Mouse (Mus musculus): ENCODE results near the gene Lemd1.

Lemd1 gene

DNA sequence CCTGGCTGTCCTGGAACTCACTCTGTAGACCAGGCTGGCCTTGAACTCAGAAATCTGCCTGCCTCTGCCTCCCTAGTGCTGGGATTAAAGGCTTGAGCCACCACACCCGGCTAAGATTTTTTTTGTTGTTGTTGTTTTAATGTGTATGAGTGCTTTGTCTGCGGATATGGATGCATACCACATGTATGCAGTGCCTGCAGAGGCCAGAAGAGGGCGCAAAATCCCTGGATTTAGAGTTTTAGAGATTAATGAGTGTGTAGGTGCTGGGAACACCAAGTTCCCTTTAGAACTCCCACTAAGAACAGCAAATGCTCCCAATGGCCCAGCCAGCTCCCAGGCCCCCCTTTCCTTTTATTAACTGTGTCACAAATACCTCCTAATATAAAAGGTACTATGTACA lies 25.4 kb upstream of the Lemd1 start:
- DNase-seq, result peak; percentile 40

DNA sequence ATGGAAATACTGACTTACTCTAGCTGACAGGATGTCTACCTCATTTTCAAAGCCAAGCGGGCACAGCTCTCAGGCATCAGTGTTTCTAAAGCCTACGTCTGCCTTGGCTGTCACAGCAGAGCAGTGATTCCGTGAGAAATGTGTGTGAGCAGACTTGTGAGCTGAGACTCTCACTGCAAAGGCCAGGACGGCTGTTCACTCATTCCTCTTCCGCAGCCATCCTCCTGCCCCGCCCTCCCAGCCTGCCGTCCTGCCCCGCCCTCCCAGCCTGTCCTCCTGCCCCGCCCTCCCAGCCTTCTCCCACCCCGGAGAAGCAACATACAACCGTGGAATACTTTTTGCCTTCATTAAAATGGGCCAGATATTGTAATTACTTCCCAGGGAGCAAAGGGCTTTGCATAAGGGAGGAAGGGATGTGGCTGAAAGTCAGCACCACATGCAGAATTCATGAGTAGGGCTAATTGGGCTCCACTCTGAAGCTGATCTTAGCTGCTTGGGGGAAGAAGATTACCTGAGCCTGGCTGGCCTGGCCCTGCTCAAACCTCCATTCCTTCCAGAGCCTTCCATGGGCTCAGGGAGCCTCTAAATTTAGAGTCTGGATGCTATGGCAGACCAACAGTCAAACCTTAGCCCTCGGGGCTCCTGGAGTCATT lies 23.0 kb upstream of the Lemd1 start:
- DNase-seq, result peak; percentile 57

DNA sequence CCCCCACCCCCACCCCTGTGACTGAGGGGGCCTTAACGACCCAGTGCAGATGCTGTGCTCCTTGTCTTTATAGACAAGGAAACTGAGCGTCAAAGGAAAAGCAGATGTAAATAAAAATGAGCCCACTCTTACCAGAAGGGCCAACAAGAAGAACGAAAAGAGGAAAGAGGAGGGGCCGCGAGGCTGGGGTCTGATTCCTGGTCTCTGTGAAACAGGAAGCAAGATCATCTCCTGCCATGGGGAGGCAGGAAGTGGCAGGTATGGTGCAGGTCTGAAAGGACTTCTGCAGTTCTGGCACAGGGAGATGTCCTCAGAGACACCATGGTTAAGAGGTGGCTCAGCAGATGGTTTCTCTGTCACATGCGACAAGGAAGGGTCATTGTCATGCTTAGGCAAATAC lies 20.5 kb upstream of the Lemd1 start:
- DNase-seq, result no peak

DNA sequence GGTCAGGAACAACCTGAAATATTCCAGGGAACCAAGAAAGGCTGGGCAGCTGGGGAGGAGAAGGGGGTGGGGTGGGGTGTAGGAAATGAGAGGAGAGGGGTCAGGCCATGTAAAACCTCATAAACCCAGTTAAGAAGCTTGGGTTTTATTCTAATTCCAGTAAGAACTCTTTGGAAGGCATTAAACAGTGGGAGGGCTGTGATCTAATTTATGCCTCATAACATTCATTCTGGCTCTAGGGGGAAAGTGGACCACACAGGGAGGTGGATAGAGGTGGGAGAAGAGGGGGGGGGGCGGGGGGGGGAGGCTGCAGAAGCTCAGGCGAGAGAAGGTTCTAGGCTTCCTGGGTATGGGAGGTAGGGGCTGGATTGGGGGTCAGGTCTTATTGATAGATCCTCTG lies 19.6 kb upstream of the Lemd1 start:
- DNase-seq, result no peak

DNA sequence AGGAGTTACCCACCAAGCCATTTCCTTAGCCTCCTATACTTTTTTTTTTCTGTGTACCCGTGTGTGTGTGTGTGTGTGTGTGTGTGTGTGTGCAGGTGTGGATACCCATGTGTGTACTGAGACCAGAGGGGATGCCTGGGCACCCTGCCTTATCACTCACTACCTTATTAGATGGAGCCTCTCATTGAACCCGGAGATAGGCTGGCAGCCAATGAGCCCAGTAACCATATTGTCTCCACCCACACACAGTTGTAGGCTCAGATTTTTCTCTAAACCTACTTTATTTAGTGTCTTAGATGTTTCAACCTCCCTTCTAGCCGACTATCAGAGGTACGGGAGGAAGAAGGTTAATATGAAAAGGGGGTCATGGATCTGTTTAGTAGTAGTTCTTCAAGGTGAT lies 4.9 kb upstream of the Lemd1 start:
- no peak for DNase-seq

DNA sequence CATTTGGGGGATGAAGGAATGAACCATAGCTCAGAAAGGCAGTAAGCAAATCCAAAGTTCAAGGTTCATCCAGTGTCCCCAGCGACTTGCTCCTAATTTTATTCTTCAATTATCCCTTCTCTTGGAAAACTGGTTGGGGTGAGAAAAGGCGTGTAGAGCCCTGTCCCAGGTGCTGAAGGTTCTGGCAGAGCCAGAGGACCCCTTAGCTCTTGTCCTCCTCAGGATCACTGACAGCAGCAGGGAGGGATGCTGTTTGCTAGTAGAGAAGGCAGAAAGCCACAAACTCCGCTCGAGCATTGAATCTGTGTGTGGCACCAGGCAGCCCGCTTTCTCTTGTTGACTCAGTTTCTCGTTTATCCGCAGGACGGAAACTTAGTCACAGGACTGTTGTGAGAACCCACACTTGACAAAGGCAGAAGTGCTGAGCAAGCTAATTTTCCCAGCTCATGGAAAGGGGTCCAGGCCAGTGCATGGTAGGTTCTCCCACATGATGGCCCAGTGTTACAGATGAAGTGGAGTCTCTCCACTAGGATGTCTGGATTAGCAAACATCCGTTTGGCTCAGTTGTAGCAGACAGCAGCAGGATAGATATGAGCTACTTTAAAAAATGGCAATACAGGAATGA lies 2.7 kb upstream of the Lemd1 start:
- no peak for DNase-seq

DNA sequence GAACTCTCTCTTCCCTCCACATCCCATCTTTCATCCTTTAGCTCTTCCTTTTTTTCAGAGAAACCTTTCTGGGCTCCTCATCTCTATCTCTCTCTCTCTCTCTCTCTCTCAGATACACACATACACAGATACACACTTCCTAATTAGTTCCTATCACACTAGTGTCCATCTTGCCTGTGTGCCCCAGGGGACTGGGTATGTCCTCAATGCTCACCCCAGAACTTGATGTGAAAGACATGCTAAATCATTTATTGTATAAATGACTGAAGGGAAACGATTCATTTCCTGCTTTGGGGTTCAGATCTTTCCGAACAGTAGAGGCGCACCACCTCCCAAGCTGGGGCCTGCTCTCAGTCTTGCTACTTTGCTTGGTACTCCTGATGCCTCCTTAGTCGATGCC lies 2.0 kb upstream of the Lemd1 start:
- no peak for DNase-seq

DNA sequence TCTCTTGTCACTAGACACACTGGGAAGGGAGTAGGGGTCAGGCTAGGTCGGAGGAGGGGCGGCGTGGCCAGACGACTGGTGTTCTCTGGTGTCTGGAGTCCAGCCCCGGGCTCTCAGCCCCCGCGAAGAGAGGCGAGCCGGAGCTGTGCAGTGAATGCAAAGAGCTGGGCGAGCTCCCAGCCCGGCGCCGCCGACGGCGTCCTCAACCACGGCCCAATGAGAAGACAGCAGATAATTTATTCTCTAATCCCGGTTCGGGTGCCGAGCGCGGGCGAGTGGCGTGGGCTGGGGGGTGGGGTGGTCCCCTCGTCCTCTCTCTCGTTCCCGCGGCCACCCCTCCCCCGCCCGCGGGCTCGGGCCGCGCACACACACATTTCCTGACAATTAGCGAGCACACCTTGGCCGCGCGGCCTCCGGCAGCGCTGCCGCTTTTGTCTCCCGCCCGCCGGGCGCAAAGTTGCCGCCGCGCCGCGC lies 1.2 kb upstream of the Lemd1 start:
- DNase-seq, result peak; percentile 27

DNA sequence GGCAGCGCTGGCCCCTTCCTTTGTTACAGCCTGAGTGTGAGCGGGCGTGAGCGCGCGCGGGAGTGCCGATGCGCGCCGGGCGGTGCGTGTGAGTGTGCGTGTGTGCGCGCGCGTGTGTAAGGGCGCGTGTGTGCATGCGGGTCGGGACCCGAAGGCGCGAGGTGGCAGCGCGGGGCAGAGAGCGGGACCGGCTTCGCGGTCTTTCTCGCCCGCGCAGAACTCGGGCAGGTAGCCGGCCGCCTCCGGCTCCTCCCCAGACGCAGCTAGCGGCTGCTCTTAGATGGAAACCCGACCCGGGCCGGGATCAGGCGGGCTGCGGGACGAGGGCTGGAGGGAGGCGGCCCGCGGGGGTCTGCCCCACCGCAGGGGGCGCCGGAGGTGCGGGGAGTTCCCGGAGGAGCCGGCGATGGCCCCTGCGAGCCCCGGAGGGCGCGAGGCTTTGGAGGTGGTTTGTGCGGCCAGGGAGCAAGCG lies 574 bp upstream of the Lemd1 start:
- DNase-seq, result no peak

DNA sequence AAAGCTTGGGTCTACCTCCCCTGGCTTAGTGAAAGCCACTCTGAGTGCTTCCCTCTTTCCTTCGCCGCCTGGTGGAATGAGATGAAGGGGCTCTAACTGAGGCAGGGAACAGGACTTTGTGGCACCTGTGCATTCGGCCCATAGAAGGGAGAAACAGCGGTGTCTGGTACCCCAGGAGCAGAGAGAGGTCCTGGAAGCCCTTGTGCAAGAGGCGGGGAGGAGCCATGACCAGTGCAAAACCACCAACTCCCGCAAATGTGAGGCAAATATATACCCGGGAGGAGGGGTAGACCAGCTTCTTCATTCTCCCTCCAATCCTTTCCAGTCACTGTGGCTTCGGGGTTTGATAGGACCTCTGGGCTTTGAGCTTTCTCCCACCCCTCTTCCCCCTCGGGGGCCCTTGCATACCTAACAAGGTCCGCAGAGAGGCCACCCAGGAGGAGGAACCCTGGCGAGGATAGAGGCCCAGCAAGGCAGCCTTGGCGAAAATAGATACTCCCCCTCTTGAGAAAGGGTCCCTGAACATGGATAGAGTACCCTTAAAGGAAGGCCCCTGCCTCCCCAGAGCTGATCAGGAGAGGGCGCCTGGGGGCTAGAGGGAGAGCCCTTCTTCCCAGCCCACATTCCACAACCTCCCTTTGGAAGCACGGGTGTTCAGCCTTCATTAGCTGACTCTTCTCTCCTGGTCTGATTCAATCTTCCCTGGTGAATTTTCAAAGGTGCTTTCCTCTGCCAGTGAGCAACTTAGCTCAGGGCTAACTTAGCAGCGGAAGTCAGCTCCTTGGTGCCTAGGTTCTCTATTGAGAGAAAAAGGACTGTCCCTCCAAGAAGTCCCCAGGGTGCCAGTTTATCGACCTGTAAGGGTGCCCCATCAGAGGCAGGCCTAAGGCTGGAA lies 802 bp downstream of the Lemd1 start:
- DNase-seq, result no peak

DNA sequence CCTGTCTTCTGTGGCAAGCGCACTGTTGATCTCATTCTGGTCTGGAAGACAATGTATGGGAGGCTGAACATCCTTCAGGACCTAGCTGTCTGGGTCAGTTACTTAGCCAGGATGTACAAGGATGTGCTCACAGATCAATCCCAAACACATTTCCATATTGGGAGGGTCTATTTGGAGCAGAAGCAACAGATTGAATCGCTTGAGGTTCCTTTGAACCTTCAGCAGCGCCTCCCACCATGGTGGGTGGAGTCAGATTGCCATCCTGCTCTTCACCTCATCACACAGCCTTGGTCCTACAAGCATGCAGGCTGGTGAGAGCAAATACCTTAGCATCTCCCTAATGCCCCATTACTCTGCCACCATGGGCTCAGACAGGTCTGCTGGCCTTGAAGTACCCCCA lies 2.6 kb downstream of the Lemd1 start:
- no peak for DNase-seq

DNA sequence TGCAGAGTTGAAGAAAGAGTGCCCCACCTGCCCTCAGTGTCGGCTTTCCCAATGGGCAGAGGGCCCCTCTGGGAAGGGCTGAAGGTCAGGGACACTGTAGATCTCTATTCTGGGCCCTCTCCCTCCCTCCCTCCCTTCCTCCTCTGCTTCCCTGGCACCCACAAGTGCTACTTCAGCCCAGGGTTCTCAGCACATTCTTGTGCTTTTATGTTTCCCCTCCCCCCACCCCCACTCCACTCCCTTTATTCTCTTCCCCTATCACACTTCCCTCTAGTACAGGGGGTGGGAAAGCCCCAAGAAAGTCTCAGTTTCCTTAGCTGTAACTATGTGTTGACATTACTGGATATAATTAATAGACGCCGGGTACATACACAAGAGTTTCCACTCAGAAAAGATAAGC lies 3.4 kb downstream of the Lemd1 start:
- DNase-seq, result no peak

DNA sequence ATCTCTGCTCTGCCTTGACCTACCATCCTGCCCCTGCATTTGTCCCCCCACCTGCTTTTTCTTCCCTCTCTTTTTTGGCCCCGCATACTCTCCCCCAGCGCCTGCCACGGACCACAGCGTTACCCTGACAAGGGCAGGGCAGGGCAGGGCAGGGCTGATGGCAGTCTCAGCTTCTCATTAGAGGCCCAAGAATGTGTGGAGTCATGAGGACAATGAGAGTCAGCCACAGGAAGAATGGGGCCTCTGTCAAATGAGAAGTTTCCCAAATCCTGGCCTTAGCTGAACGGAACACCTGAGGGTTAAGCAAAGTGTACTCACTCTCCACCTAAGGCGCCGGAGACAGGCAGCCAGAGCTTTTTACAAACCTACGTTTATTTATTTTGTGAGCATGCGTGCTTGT lies 3.9 kb downstream of the Lemd1 start:
- no peak for DNase-seq

DNA sequence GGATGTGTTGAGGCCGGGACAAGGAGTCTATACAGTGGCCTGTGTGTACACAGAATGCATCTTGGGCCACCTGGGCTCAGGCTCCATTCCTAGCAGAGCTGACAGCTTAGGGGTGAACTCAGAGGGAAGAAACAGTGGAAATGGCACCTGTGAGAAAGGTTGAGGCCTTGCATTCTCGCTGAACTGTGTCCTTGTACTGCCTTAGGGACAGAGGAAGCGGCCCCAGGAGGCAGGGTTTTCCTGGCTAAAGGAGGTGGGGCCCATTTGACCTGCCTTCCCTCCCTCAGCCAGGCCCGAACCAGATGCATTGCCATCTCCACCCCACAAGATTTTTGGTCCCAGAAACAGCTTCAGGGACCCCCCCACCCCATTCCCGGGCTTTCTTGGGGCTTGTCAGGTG lies 4.5 kb downstream of the Lemd1 start:
- DNase-seq, result no peak

DNA sequence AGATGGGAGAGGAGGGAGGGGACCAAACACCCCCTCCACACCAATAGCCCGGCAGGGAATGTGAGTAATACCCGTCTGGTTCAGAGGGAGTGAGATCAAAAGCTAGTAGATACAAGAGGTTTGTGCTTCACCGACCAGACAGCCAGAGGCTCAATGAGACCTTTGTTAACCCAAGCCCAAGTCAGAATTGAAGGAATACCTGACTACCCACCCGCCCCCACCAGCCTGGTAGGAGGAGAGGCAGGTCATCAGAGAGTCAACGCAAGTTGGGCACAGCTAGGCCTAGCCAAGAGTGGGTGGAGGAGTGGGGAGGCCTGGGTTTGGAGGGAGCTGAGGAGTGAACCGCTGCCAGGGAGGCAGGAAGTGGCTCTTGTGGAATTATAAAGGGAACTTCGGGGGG lies 5.1 kb downstream of the Lemd1 start:
- DNase-seq, result no peak

DNA sequence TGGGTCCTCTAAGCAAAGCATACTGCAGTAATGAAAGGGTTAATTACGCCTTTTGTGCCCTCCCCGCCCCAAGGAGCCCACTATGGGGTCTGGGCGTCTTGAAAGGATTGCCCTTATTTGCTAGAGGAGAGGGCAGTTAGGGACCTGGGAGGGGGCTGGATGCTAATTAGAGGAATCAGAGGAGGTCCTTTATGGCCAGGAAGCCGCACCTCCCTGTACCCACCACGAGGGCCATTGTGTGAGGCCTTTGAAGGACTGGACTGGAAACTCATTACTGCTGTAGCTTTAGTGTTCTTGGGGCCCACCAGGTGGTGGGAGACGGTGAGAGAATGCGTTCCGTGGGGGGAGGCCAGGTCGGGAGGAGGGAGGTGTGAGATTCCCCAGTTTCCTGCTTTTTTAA lies 6.4 kb downstream of the Lemd1 start:
- DNase-seq, result no peak

DNA sequence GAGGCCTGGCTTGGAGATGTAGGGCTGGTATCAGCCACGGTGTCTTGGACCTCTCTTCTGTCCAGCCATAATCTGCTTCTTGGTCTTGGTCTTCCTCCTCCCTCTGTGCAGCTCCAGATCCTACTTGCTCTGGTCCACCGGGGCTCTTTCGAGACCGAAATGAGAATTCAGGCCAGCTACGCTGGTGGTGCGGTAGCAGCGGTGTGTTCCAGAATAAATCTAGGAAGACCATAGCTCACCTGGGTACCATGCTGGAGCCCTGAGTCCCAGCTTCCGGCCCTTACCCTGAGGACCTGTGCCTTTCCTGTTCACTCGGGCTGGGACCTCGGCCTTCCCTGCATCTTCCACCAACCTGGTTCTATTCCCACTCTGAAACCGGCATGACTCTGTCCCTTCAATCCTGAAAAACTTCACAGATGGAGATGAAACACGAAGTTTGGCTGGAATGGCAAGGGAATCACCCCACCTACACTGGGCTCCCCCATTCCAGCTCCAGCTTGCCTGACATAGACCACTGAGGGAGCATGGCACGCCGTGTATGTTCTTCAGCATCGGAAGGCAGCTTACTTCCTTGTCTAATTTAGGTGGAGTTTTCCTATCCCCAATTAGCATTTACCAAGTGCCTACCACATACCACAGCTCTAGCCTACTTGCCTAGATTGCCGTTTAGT lies 7.3 kb downstream of the Lemd1 start:
- no peak for DNase-seq

DNA sequence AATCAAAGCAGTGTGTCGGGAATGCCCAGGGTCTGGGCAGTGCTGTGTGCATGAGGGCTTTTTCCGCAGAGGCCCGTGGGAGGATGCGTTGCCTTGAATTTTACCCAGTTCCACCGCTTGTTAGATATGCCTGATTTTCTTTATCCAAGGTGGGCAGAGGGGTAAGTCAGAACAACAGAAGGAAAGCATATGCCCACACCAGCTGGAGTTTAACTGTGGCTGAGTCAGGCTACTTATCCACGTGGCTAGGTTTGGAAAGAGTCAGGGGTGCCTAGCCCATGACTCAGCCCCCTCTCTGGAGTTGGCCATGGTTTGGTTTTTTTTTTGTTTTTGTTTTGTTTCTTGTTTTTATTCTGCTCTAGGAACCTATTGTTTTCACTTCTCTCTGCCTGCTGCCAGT lies 8.0 kb downstream of the Lemd1 start:
- DNase-seq, result no peak

DNA sequence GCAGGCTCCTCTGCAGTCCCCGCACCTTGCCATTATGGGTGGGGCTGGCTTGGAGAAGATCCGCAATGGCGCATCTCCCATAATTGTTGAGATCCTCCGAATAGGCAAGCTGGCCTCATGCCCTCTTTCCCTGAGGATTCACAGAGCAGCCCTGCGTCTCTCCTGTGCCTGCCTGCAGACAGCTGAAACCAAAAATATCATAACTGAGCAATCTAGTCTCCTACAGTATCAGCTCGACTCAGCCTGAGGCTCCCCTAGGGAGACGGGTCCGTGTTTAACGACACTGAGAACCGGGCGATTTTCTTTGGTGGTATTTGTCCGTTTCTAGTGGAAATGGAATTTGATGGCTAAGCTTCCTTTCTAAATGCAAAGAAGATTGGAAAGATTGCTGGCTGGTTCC lies 8.7 kb downstream of the Lemd1 start:
- no peak for DNase-seq

DNA sequence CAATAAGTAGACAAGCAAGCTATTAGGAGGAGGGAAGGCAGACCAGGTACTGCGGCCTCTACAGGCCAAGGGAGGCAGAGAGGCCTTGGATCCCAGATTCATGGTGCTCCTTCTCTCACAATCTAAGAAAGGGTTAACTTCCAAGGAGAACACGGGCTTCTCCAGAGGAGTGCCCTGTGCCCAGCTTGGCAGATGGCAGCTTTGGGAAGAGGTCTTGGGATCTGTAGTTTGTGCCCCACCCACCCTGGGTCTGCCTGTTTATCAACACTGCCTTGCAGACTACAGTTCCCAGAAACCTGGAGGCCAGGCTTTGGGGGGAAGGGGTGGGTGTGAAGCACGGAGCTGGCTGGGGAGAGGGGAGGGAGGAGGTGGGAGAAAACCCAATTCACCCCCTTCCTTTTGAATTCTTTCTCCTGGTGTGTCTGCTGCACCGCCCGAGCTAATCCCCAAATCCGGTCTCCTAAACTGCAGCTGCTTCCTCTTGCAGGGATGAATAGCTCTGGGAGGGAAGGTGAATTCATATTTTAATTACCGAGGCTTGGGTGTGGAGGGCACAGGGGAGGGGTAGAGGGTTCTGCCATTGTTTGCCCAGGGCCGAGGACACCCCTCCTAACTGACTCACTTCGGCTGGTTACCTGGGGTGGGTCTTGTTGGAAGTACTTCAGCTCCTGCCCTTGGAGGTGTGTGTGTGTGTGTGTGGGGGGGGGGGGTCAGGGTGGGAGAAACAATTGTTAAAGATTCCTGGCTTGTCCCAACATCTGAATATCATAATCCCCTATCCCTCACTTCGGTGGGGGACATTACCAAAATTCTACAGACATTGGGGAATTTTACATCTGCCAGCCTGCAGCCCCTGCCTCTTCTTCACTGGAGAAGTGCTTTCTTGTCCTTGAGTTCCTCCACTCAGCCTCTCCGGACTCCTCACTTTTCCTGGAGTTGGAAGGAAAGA lies 9.6 kb downstream of the Lemd1 start:
- peak; percentile 15 for DNase-seq

DNA sequence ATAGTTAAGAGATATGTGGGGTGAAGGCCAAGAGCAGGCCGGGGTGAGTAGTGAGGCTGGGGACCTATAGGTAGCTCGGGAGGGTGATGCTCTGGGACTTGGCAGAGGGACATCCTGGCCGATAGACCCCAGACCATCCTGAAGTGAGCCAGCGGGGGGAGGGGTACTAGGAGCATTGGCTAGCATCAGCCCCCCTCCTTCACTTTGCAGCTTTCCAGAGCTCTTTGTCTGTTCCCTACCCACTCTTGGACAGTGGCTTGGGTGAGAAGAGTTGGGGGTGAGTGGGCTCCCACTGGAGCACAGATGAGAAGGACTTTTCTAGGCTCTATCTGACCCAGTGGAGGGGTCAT lies 10.3 kb downstream of the Lemd1 start:
- no peak for DNase-seq

DNA sequence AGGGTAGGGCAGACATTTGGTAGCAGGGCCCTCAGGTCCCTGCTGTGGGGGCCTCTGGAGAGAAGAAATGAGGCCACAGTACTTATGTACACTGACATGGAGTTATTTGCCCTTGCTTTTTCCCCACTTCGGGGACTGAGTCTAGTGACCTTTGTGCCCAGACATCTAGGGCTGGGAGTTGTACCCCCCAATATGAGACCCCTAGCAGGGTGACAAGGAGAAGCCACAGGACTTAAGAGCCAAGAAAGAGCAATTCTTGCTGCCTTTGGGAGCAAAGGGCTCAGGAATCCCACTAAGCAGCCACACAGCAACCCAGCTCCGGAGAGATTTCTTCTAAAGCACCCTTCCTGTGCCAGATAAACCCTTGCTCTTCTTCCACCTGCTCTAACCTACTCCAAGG lies 10.7 kb downstream of the Lemd1 start:
- no peak for DNase-seq

Data from liver (tissue).